Mouse (Mus musculus) gastrocnemius, postnatal 36 days (tissue): ENCODE results near the gene Sh3bgrl. TPM values are rescaled to one million over a fixed set of nuclear protein-coding genes. Genes with fewer than 3 reads are reported as not detected.
"Not testable (repeated sequence)": the region's sequence is repeated elsewhere in the genome, so short reads cannot be mapped to it uniquely, and the experiment has no call there.

Experiments
- DNase-seq, 2 experiments: peaks; one replicate each; pipeline ENCODE4 v3.0.0; 2022
- intact Hi-C: fragments of 180-260 bp; cut with DNase I; formaldehyde crosslinking; loops from one replicate; pipeline ENCODE4 v1.15.1; 2025
- long read RNA-seq, 2 experiments: library from polyadenylated mRNA; stranded (forward); transcript quantifications; one replicate each; pipeline ENCODE4 v2.0.0; 2021
- total RNA-seq, 2 experiments: library from RNA; stranded (reverse); gene quantifications; 2 replicates each; pipeline ENCODE4 v1.2.3; 2021

Gene Sh3bgrl
- total RNA-seq: 10 to 100 TPM; 10.5 to 11.8 TPM
- long read RNA-seq, experiment 1, transcript Sh3bgrl-201 (4 exons, 2,882 nt): major isoform, 8 of 71 reads
- long read RNA-seq, experiment 1, partial matches to known transcripts: 0 of 71 reads
- long read RNA-seq, experiment 1, other reads (novel, unspliced or antisense): 63 of 71 reads
- long read RNA-seq, experiment 2, transcript Sh3bgrl-201 (4 exons, 2,882 nt): major isoform, 9 of 88 reads
- long read RNA-seq, experiment 2, partial matches to known transcripts: 1 of 88 reads
- long read RNA-seq, experiment 2, other reads (novel, unspliced or antisense): 78 of 88 reads

GRCm38 (mm10) chrX:109095245-109096242 is at the start of gene Sh3bgrl:
Gene Sh3bgrl, plus strand, starts transcription at chrX:109095365.
- intact Hi-C loops: no loop called here

GRCm38 (mm10) chrX:109047773-109048172 is 47.4 kb upstream of the Sh3bgrl start:
- DNase-seq: no peak
- intact Hi-C loops: no loop called here

More at GRCm38 (mm10) chrX:109095245-109096242, at the start of gene Sh3bgrl:
- DNase-seq: peak; percentile 53 to 63

GRCm38 (mm10) chrX:109071719-109072118 is 23.4 kb upstream of the Sh3bgrl start:
- intact Hi-C loops: no loop called here
- DNase-seq: no peak

GRCm38 (mm10) chrX:109075716-109076115 is 19.4 kb upstream of the Sh3bgrl start:
- intact Hi-C loops: no loop called here
- no peak for DNase-seq

GRCm38 (mm10) chrX:109076355-109076754 is 18.8 kb upstream of the Sh3bgrl start:
- no peak for DNase-seq
- intact Hi-C loops: no loop called here

GRCm38 (mm10) chrX:109079354-109079753 is 15.8 kb upstream of the Sh3bgrl start:
- DNase-seq, intact Hi-C loops: not testable (repeated sequence)

- intact Hi-C loops: no loop called here
- DNase-seq: no peak
Observed at GRCm38 (mm10) chrX:109087073-109087472, 8.1 kb upstream of the Sh3bgrl start.

GRCm38 (mm10) chrX:109094800-109095199 is 365 bp upstream of the Sh3bgrl start:
- no peak for DNase-seq
- intact Hi-C loops: no loop called here

GRCm38 (mm10) chrX:109098511-109098910 is 3.3 kb downstream of the Sh3bgrl start:
- intact Hi-C loops: no loop called here
- DNase-seq: no peak

- intact Hi-C loops: no loop called here
- DNase-seq: no peak
Observed at GRCm38 (mm10) chrX:109100441-109100840, 5.3 kb downstream of the Sh3bgrl start.

- intact Hi-C loops: no loop called here
- no peak for DNase-seq
Observed at GRCm38 (mm10) chrX:109108117-109108805, 13.1 kb downstream of the Sh3bgrl start.

- intact Hi-C loops: no loop called here
Observed at GRCm38 (mm10) chrX:109112885-109113284, 17.7 kb downstream of the Sh3bgrl start.

GRCm38 (mm10) chrX:109113401-109114280 is 18.5 kb downstream of the Sh3bgrl start:
- no peak for DNase-seq
- intact Hi-C loops: no loop called here

More at GRCm38 (mm10) chrX:109112885-109113284, 17.7 kb downstream of the Sh3bgrl start:
- DNase-seq: no peak

- intact Hi-C loops: no loop called here
Observed at GRCm38 (mm10) chrX:109119829-109120826, 25.0 kb downstream of the Sh3bgrl start.

GRCm38 (mm10) chrX:109121161-109121560 is 26.0 kb downstream of the Sh3bgrl start:
- intact Hi-C loops: no loop called here

More at GRCm38 (mm10) chrX:109119829-109120826, 25.0 kb downstream of the Sh3bgrl start:
- DNase-seq: peak; percentile 8 to 21

GRCm38 (mm10) chrX:109122670-109123069 is 27.5 kb downstream of the Sh3bgrl start:
- intact Hi-C loops: no loop called here

More at GRCm38 (mm10) chrX:109121161-109121560, 26.0 kb downstream of the Sh3bgrl start:
- no peak for DNase-seq

GRCm38 (mm10) chrX:109123762-109124161 is 28.6 kb downstream of the Sh3bgrl start:
- intact Hi-C loops: no loop called here
- DNase-seq: no peak

More at GRCm38 (mm10) chrX:109122670-109123069, 27.5 kb downstream of the Sh3bgrl start:
- no peak for DNase-seq

GRCm38 (mm10) chrX:109126847-109127246 is 31.7 kb downstream of the Sh3bgrl start:
- no peak for DNase-seq
- intact Hi-C loops: no loop called here
